Mouse (Mus musculus): Measurements from ENCODE around the gene Gm3002.
"Not testable (repeated sequence)": the region's sequence is repeated elsewhere in the genome, so short reads cannot be mapped to it uniquely, and the experiment has no call there.

The Gm3002 gene

DNA sequence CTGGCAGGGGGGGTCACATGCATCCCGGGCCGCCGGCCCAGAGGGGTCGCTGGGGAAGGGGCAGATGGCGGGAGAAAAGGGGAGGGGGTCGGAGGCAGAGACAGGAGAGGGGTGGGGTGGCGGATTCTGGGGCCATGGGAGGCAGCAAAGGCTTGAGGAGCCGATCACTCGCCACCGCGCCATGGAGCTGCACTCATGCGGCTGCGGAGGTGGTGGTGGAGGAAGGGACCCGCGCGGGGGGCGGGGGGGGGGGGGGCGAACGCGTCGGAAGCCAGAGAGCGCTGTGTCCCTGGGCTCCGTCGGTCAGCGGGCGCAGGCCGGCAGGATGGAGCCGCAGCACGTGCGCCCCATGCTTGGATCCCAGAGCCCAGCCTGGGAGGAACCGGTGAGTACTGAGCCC is at the start of gene Gm3002:
TSS of gene Gm3002 (plus strand) at position 301 of the 400 bp plus-strand sequence.
- not testable (repeated sequence) for DNase-seq (ENCODE audit: low read depth, low spot score)

DNA sequence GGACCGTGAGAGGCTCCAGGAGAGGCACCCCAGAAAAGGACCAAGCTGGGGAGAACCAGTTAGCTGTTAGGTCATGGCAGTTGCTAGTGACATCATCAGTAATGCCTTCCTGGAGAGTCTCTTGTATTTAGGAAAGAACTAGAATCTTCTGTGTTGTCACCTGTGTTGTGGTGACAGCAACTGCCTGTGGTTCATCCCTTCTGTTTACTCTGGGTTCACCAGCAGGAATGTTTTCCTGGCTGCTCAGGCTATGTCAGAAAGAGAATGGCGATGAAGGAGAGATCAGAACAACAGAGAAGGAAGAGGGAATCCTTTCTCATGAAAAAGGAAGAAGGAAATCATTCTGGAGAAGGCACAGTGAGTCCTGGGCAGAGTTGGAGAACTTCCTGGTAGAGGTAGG is 36.1 kb downstream of the Gm3002 start, which contains the start of gene Gm3033:
TSS of gene Gm3033 (plus strand) at position 301 of the 400 bp plus-strand sequence.
- not testable (repeated sequence) for DNase-seq (ENCODE audit: low read depth, low spot score)

DNA sequence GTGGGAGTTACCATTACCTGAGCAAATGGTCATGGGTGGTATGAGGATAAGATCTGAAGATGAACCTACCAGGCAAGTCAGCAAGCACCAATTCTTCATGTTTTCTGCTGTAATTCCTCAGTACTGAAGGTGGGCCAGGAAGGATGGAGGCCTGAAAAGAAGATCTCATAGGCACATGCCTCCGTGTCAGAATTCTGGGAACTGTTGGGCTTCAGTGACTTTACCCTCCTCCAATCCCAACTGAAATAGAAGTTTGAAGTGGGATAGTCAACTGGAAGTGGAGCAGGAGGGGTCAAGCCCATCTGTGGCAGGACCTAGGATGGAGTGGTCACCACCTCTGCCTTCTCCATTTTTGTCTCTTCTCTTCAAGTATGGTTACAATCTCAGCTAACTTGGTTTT is 74.0 kb downstream of the Gm3002 start, which contains the start of gene Gm2916:
TSS of gene Gm2916 (plus strand) at position 301 of the 400 bp plus-strand sequence.
- DNase-seq (ENCODE audit: low read depth, low spot score), result not testable (repeated sequence)

DNA sequence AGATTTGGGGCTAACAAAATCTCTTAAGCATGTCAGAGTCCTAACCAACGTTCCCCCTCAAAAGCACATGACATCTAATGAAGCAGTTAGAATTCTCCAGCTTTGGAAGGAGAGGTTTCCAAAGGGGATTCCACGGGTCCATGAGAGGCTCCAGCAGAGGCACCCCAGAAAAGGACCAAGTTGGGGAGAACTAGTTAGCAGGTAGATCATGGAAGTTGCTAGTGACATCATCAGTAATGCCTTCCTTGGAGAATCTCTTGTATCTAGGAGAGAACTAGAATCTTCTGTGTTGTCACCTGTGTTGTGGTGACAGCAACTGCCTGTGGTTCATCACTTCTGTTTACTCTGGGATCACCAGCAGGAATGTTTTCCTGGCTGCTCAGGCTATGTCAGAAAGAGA is 121.6 kb downstream of the Gm3002 start, which contains the start of gene Gm3029:
TSS of gene Gm3029 (plus strand) at position 301 of the 400 bp plus-strand sequence.
- DNase-seq (ENCODE audit: low read depth, low spot score), result not testable (repeated sequence)

DNA sequence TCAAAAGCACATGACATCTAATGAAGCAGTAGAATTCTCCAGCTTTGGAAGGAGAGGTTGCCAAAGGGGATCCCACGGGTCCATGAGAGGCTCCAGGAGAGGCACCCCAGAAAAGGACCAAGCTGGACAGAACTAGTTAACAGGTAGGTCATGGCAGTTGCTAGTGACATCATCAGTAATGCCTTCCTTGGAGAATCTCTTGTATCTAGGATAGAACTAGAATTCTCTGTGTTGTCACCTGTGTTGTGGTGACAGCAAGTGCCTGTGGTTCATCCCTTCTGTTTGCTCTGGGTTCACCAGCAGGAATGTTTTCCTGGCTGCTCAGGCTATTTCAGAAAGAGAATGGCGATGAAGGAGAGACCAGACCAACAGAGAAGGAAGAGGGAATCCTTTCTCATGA is 153.4 kb downstream of the Gm3002 start, which contains the start of gene Gm3095:
TSS of gene Gm3095 (plus strand) at position 301 of the 400 bp plus-strand sequence.
- DNase-seq (ENCODE audit: low read depth, low spot score), result not testable (repeated sequence)

DNA sequence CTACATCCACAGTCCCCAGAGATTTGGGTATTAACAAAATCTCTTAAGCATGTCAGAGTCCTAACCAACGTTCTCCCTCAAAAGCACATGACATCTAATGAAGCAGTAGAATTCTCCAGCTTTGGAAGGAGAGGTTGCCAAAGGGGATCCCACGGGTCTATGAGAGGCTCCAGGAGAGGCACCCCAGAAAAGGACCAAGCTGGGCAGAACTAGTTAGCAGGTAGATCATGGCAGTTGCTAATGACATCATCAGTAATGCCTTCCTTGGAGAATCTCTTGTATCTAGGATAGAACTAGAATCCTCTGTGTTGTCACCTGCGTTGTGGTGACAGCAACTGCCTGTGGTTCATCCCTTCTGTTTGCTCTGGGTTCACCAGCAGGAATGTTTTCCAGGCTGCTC is 188.2 kb downstream of the Gm3002 start, which contains the start of gene Gm3099:
TSS of gene Gm3099 (plus strand) at position 301 of the 400 bp plus-strand sequence.
- not testable (repeated sequence) for DNase-seq (ENCODE audit: low read depth, low spot score)

All from skeletal muscle tissue, adult 2 months (tissue).